Mouse (Mus musculus): ENCODE data around the gene Tstd2.

The Tstd2 gene

DNA sequence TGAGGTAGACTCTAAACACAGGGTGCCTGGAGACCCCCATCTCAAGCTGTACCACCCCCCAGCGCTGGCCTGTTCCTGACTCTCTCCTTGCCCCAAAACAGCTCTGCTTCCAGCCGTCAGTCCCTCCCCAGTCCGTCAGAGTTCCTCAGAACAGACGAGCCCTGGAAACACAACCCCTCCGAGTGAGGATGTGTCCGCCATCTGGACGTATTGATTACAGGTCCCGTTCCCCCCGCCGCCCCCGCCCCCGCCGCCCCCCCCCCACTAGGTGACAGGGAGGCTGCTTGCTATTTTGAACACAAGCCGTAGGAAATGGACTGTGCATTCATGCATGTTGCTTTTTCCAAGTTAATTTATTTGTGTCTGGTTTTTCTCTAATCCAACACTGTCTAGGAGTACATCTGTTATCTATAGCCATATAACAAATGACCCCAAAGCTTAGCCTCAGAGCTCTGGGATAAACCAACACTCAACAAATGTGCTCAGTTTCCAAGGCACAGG, 37.2 kb downstream of the Tstd2 start:
- no peaks in the 10 kb centered on the region for H3K27me3 ChIP-seq (ENCODE audit: control insufficient read depth, insufficient read depth, low read length, poor library complexity, severe bottlenecking)
- DNase-seq (ENCODE audit: low read depth, low spot score): no peak
- H3K36me3 ChIP-seq (ENCODE audit: control insufficient read depth, insufficient read depth, low read length, poor library complexity, severe bottlenecking): no peaks in the 10 kb centered on the region

DNA sequence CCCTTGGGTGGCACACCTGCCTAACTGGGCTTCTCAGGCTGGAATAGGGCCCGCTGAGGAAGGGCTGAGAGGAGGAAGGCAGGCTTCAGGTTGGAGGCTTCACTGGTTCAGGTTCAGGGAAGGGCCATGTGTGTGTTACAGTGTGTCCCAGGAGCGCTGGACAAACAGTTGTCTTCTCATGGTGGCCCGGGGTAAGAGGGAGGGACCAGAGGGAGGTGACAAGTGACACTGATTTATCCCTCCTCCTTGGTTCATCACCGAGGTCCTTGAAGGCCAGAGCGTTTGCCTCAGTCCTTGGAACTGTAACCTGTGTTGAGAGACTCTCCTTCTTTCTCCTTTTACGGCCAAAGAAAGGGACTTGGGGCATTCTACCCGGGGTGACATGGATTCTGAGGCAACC, 38.0 kb downstream of the Tstd2 start:
- Histone ChIP-seq H3K27me3 (ENCODE audit: control insufficient read depth, insufficient read depth, low read length, poor library complexity, severe bottlenecking) (no peaks in the 10 kb centered on the region), H3K36me3 (ENCODE audit: control insufficient read depth, insufficient read depth, low read length, poor library complexity, severe bottlenecking) (no peaks in the 10 kb centered on the region)
- DNase-seq (ENCODE audit: low read depth, low spot score): no peak

DNA sequence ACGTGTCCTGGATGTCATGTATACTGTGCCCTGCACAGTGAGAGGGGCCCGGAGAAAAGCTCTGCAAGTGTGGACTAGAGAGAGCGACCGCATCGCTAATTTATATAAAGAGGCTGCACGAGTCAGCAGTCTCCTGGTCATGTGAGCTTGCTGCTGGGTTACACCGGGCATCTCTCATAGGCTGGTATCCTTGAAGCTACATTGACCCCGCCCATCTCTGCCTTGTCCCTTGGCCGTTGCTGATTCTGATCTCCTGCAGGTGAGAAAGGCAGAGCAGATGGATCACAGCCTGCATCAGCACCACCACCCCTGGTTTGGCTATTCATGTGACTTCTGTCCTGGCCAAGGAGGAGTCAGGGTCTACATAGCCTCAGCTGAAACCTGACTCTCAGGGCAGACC, 39.4 kb downstream of the Tstd2 start:
- no peaks in the 10 kb centered on the region for H3K27me3 ChIP-seq (ENCODE audit: control insufficient read depth, insufficient read depth, low read length, poor library complexity, severe bottlenecking)
- no peaks in the 10 kb centered on the region for H3K36me3 ChIP-seq (ENCODE audit: control insufficient read depth, insufficient read depth, low read length, poor library complexity, severe bottlenecking)
- no peak for DNase-seq (ENCODE audit: low read depth, low spot score)

DNA sequence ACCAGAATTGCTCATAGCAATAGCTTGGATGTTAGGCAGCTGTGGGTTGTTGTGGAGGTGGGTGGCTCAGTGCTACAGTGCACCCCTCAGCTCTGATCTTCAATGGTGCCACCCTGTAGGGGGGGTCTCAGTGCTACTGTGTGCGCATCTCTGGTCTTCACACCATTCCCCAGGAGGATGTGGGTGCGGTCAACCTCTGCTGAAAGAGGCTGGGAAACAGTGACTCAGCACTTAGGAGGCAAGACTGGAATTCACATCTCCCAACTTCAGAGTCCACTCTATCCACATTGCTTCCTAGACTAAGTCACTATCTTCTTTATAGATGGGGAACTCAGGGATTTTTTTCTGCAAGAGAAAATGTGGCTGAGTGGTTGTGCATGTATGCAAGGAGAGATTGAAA, 40.9 kb downstream of the Tstd2 start:
- no peak for DNase-seq (ENCODE audit: low read depth, low spot score)

DNA sequence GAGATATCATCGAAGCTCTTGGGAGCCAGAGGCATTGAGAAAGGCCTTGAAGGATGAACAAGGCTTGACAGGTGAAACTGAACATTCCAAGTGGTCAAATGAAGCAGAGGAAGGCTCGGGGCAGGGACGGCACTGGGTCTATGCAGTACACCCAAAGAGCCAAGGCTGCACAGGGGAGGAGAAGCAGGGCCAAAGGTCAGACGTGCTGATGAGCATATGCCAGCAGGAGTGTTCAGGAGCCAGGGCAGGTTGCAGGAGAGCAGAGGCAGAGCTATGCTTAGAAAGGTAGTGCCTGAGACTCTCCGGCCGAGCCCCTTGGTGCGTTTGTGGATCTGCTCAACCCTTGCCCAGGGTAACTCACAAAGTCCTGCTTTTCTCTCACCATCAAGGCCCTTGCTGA, 41.9 kb downstream of the Tstd2 start:
- Histone ChIP-seq H3K27me3 (ENCODE audit: control insufficient read depth, insufficient read depth, low read length, poor library complexity, severe bottlenecking) (no peaks in the 10 kb centered on the region), H3K36me3 (ENCODE audit: control insufficient read depth, insufficient read depth, low read length, poor library complexity, severe bottlenecking) (no peaks in the 10 kb centered on the region)
- DNase-seq (ENCODE audit: low read depth, low spot score): no peak

More for the DNA sequence above, 40.9 kb downstream of the Tstd2 start:
- H3K27me3 ChIP-seq (ENCODE audit: control insufficient read depth, insufficient read depth, low read length, poor library complexity, severe bottlenecking): no peaks in the 10 kb centered on the region
- H3K36me3 ChIP-seq (ENCODE audit: control insufficient read depth, insufficient read depth, low read length, poor library complexity, severe bottlenecking): no peaks in the 10 kb centered on the region

DNA sequence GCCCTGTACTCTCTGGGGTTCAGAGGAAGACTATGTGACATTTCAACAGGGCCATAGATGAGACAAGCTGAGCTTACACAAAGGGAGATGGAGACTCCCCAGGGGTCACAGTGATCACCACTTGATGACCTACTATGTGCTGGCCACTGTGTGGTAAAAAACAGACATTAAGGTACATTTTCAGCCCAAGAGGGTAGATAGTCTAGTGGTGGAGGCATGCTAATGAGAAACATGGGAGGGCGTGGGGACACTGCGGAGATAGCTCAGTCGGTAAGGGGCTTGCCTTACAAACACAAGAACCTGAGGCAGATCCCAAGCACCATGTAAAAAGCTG, 42.7 kb downstream of the Tstd2 start:
- Histone ChIP-seq H3K27me3 (ENCODE audit: control insufficient read depth, insufficient read depth, low read length, poor library complexity, severe bottlenecking) (no peaks in the 10 kb centered on the region), H3K36me3 (ENCODE audit: control insufficient read depth, insufficient read depth, low read length, poor library complexity, severe bottlenecking) (no peaks in the 10 kb centered on the region)
- no peak for DNase-seq (ENCODE audit: low read depth, low spot score)

DNA sequence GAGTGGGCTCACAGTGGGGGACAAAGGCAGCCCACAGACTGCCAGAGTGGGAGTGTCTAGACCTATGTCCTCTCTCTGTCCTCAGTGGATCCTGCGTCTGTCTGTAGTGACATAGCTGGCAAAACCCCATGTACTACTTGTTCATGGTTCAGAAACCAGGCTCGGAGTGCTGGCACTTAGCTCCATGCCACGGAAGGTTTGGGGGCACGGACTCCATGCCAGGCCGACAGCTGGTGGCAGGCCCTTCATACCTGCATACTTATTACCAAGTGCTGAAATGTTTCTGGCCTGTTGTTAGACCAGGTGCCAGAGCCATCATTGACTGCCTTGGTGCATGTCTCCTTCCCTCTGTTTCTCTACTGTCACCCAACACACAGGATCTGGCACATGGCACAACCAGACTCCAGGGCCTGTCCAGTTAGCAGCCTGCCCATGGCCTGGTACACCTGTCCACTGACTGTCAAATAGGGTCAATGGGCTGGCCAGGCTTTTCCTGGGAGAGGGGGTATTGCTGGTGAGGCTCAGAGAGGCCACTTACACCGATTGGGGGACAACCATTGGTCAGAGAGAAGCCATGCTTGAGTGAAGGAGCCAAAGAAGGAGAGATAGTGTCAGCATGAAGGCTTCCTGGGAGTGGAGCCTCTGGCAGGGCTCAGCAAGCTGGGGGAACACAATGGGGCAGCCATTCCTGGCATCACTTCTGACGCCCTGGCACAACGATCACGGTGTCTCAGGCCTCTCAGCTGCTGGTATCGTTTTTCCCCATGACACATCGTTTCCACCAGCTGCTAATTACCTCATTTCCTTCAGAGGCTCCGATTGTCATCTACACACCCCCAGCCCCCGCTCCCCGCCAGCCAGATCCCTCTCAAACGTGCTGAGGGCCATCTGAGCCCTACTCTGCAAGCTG, 43.3 kb downstream of the Tstd2 start:
- Histone ChIP-seq H3K27me3 (ENCODE audit: control insufficient read depth, insufficient read depth, low read length, poor library complexity, severe bottlenecking) (no peaks in the 10 kb centered on the region), H3K36me3 (ENCODE audit: control insufficient read depth, insufficient read depth, low read length, poor library complexity, severe bottlenecking) (no peaks in the 10 kb centered on the region)
- DNase-seq (ENCODE audit: low read depth, low spot score): no peak

DNA sequence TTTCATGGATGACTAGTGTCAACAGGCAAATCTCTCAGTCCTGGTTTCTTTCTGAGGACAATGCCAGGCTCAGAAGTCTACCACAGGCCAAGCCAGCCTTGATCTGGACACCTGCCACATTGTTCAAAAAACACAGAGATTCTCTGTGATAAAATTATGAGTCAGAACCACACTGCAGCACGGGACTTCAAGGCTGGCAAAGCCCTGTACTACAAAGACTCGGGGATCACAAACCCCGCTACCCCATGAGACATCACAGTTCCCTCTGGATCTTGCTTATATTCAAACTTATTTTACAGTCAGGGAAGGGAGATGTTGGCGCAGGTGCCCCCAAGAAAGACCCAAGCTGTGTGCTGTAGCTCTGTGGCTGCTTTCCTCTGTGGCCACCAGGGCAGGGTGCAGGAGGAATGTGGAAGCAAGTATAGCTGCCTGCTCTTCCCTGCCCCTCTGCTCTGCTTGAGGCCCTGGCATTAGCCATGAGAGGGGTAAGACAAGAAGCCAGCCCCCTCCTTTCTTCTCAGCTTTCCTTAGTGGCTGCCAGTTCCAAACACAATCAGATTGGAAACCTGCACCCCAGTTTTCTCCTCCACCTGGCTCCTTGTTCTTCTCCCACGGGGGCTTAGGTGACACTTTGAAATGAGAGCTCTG, 45.9 kb downstream of the Tstd2 start:
- Histone ChIP-seq H3K36me3 (ENCODE audit: control insufficient read depth, insufficient read depth, low read length, poor library complexity, severe bottlenecking) (no peaks in the 10 kb centered on the region), H3K27me3 (ENCODE audit: control insufficient read depth, insufficient read depth, low read length, poor library complexity, severe bottlenecking) (no peaks in the 10 kb centered on the region)
- DNase-seq (ENCODE audit: low read depth, low spot score): no peak

DNA sequence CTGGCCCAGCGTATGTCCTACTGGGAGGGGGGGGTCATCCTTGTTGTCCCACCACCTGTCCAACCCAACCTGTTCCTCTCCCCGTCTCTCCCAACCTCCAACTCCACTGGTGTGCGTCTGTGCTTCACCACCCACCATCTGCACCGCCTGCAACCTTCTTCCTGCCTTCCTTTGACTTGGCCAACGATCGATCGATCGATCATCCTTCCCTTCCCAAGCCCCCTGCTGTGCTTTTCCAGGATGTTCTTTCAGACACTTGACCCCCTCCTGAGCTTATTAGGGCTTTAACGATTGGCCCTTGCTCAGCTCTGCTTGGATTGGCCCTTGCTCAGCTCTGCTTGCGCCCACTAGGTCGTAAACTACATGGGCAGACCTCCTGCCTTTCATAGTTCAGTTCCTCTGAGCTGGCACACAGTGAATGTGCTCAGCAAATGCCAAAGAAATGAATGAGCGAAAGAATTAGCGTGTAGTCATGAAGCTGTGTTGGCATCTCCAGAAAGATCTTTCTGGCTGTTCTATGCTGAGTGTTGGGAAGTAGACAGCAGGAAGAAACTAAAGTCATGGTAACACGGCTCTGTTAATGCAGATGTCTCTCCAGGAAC, 48.9 kb downstream of the Tstd2 start:
- Histone ChIP-seq H3K36me3 (ENCODE audit: control insufficient read depth, insufficient read depth, low read length, poor library complexity, severe bottlenecking) (no peaks in the 10 kb centered on the region), H3K27me3 (ENCODE audit: control insufficient read depth, insufficient read depth, low read length, poor library complexity, severe bottlenecking) (no peaks in the 10 kb centered on the region)
- DNase-seq (ENCODE audit: low read depth, low spot score): no peak

DNA sequence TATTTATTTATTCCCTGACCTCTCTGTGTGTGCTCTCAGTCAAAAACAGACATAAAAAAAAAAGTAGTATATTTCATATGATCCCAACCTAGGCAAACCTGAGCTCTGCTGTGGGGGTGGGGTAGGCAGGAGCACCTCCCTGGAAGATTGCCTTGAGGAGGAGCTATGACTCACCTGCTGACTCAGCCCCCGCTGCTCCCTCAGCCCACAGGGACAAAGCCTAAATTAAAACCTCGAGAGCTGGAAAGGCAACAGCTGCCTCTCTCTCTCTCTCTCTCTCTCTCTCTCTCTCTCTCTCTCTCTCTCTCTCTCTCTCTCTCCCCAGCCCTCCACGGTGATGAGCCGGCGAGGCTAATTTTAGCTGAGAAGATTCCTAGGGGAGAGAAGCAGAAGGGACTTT, 50.6 kb downstream of the Tstd2 start:
- no peaks in the 10 kb centered on the region for H3K27me3 ChIP-seq (ENCODE audit: control insufficient read depth, insufficient read depth, low read length, poor library complexity, severe bottlenecking)
- no peaks in the 10 kb centered on the region for H3K36me3 ChIP-seq (ENCODE audit: control insufficient read depth, insufficient read depth, low read length, poor library complexity, severe bottlenecking)
- no peak for DNase-seq (ENCODE audit: low read depth, low spot score)

DNA sequence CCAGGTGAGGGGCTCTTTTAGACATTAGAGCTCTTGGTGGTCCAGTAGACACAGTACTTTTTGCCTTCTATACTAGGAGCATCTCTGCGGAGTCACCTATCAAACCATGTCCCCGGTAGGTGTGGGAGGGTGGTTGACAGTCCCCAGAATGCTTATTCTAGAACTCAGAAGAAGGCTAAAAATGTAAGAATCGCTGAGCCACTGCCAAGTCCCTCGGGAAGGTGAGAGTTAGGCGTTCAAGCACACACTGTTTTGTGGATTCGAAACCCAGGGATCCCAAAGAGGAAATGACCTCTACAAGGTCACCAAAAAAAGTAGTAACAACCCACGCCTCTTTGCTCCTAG, 51.1 kb downstream of the Tstd2 start:
- Histone ChIP-seq H3K27me3 (ENCODE audit: control insufficient read depth, insufficient read depth, low read length, poor library complexity, severe bottlenecking) (no peaks in the 10 kb centered on the region), H3K36me3 (ENCODE audit: control insufficient read depth, insufficient read depth, low read length, poor library complexity, severe bottlenecking) (no peaks in the 10 kb centered on the region)
- no peak for DNase-seq (ENCODE audit: low read depth, low spot score)

DNA sequence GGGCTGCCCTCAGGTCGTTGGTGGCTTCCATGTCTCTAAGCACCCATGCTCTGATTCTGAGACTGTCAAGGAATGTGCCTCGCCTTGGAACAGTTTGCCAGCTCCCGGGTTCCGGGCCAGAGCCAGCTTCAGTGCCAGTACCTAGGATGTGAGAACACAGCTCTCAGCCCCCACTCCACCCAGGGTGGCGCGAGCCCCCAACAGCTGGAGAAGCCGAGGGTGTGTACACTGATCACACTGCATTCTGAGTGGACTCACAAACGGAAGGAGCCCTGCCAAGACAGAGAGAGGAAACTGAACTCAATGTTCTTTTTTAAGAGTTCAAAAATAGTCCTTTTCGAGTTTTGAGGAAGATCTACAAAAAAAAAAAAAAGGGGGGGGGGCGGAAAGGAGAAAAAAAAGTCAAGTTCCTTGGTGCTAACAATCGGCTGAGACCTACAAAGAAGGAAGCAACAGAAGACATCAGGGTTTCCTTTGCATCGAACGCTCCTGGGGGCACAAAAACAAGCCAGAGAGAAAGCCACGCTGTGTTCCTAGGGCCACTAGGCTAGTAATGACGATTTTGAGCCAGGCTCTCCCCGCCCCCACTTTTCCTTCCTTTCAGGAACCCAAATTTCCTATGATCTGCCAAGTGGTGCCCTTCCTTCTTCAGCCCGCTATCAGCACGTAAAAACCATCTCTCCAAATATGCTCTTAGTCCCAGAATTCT, 51.6 kb downstream of the Tstd2 start:
- no peak for DNase-seq (ENCODE audit: low read depth, low spot score)
- Histone ChIP-seq H3K36me3 (ENCODE audit: control insufficient read depth, insufficient read depth, low read length, poor library complexity, severe bottlenecking) (no peaks in the 10 kb centered on the region), H3K27me3 (ENCODE audit: control insufficient read depth, insufficient read depth, low read length, poor library complexity, severe bottlenecking) (no peaks in the 10 kb centered on the region)

DNA sequence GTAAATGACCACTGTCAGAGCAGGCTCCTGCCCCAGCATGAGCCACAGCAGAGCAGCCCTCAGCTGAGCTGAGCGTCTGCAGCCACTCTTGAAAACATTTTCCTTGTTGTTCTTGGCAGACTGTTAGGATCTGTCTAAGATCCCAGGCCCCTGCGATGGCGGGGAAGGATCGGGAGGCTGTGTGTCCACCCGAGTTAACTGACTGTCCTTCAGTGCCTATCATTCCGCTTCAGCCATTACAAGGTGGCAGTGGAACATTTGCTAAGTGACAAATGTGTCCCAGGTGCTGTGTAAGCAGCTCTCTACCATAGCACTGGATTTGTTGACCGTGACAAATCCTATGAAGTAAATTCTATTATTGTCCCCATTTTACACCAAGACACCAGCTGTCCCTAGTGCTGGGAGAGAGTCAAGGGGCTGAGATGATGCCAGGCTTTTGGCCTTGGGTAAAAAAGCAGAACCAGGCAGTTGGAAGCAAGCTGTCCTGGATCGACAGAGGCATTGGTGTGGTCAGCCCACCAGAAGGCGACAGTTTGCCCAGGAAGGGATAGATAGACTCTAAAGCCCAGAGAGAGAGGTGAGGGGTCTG, 53.2 kb downstream of the Tstd2 start:
- H3K27me3 ChIP-seq (ENCODE audit: control insufficient read depth, insufficient read depth, low read length, poor library complexity, severe bottlenecking): no peaks in the 10 kb centered on the region
- DNase-seq (ENCODE audit: low read depth, low spot score): no peak
- no peaks in the 10 kb centered on the region for H3K36me3 ChIP-seq (ENCODE audit: control insufficient read depth, insufficient read depth, low read length, poor library complexity, severe bottlenecking)

DNA sequence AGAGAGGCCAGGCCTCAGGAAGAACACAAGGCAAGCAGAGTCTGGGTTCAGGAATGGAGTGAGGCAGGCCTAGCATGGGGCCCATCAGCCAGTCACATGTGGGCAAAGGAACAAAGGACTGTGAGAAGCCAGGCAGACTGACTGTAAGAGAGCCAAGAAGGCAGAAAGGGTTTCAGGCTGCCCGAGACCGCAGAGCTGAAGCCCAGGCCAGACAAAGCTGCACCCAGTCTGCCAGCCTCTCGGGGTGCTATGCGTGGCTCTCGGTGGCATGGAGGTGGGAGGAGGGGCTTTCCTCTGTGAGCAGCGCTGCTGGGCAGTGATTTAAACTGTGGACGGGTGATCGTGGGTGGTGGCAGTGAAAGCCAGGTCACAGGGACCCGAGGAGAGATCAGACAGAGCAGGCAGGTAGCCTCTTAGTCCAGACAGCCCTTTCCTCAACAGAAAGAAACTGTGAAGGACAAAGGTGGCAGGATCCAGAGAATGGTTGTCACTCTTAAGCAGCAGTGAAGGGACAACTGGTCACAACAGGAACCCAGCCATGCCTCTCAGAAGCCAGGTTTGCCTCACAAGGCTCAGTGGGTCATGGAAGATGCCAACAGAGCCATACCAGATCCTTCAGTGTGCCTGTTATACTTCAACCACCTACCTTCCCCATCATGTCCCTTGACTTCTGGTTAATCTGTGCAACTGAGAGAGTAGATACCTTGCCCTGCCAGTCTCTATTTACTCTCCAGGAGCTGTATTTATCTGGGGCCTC, 53.9 kb downstream of the Tstd2 start:
- DNase-seq (ENCODE audit: low read depth, low spot score): no peak
- no peaks in the 10 kb centered on the region for H3K36me3 ChIP-seq (ENCODE audit: control insufficient read depth, insufficient read depth, low read length, poor library complexity, severe bottlenecking)
- no peaks in the 10 kb centered on the region for H3K27me3 ChIP-seq (ENCODE audit: control insufficient read depth, insufficient read depth, low read length, poor library complexity, severe bottlenecking)
